23 mouse cellular contexts compared by ENCODE assay signal in genomic region chr8:83706411-83706810, GRCm38 (mm10). TPM values are rescaled to one million over a fixed set of nuclear protein-coding genes. Genes with fewer than 3 reads are reported as not detected.
DNase-seq lines count a peak whose midpoint lies in the region; ATAC-seq and TF ChIP-seq lines count a peak whose summit lies in the region.
"Had no signal": no experiment of that assay in that cellular context is flagged by ENCODE, and none has a peak within 500 bp of the region (broad histone marks: within the 10 kb centered on the region; RNA-seq: fewer than 3 reads in every experiment).

No protein-coding gene starts in this region.

- TF ChIP-seq EP300 in liver, embryonic 14.5 days (IDR thresholded peaks at IDR 0.05; ENCODE audit: low read depth), result no peak
- TF ChIP-seq EP300 in liver, postnatal 0 days (IDR thresholded peaks at IDR 0.05; ENCODE audit: low read depth), result no peak

- no peaks in the 10 kb centered on the region for H3K4me1 ChIP-seq in liver, embryonic 14.5 days (replicated peaks; ENCODE audit: control insufficient read depth in 2 of 2, insufficient read depth in 2 of 2, low read length in 1 of 2)
- H3K4me1 ChIP-seq in liver, postnatal 0 days (ENCODE audit: insufficient read depth), result no peaks in the 10 kb centered on the region
- H3K4me1 ChIP-seq in kidney, embryonic 15.5 days, result no peaks in the 10 kb centered on the region
- H3K4me1 ChIP-seq: embryonic facial prominence, embryonic 13.5 days; forebrain, embryonic 12.5 days; hindbrain, embryonic 12.5 days had no signal

- H3K27ac ChIP-seq in liver, embryonic 14.5 days, result no peak overlapping the region
- H3K27ac ChIP-seq in liver, postnatal 0 days (ENCODE audit: low read depth), result no peak overlapping the region
- H3K27ac ChIP-seq in kidney, embryonic 15.5 days, result no peak overlapping the region
- H3K27ac ChIP-seq: embryonic facial prominence, embryonic 13.5 days; forebrain, embryonic 12.5 days; gastrocnemius, adult 2 months; hindbrain, embryonic 12.5 days had no signal

- intact Hi-C loops in heart, postnatal 14 days (cut with DNase I), result no loop called here

- no peak for ATAC-seq in liver, embryonic 14.5 days (ENCODE audit: insufficient read depth)
- no peak for ATAC-seq in liver, postnatal 0 days
- no peak for ATAC-seq in kidney, embryonic 15.5 days (replicated peaks; ENCODE audit: low FRiP score)
- ATAC-seq: forebrain, embryonic 16.5 days; hindbrain, embryonic 16.5 days; inflammation-experienced regulatory T-cells, adult 6 months; Patski had no signal

- no peak overlapping the region for H3K9ac ChIP-seq in liver, embryonic 14.5 days (replicated peaks)
- no peak overlapping the region for H3K9ac ChIP-seq in liver, postnatal 0 days (replicated peaks)
- no peak overlapping the region for H3K9ac ChIP-seq in kidney, embryonic 15.5 days
- H3K9ac ChIP-seq: embryonic facial prominence, embryonic 13.5 days; forebrain, embryonic 12.5 days; hindbrain, embryonic 12.5 days had no signal

- TF ChIP-seq CTCF in liver, embryonic 14.5 days (IDR thresholded peaks at IDR 0.05; ENCODE audit: low read depth), result 0 out of 2 replicates have a peak, but pooled peaks have one; percentile 9
- no peak for TF ChIP-seq CTCF in liver, postnatal 0 days (IDR thresholded peaks at IDR 0.05; ENCODE audit: low read depth)

- 49% methylated on average over 5 of the region's 5 CpGs for WGBS in liver, embryonic 14.5 days (ENCODE audit: insufficient replicate concordance)
- 59% methylated on average over 5 of the region's 5 CpGs for WGBS in liver, postnatal 0 days (ENCODE audit: insufficient replicate concordance)
- WGBS in kidney, embryonic 15.5 days, result 62% methylated on average over 5 of the region's 5 CpGs

- H3K36me3 ChIP-seq in liver, embryonic 14.5 days (replicated peaks; ENCODE audit: control insufficient read depth, insufficient read depth, low read depth), result no peaks in the 10 kb centered on the region
- no peaks in the 10 kb centered on the region for H3K36me3 ChIP-seq in liver, postnatal 0 days (replicated peaks; ENCODE audit: insufficient read depth, low read length)
- H3K36me3 ChIP-seq in kidney, embryonic 15.5 days, result no peaks in the 10 kb centered on the region
- H3K36me3 ChIP-seq: embryonic facial prominence, embryonic 13.5 days; forebrain, embryonic 12.5 days; hindbrain, embryonic 12.5 days had no signal

- peak; percentile 86 for DNase-seq in heart, adult 11 months
- DNase-seq in heart, postnatal 14 days, result no peak
- DNase-seq in liver, embryonic 14.5 days (ENCODE audit: low read depth in 3 of 3, low spot score in 3 of 3), result no peak
- DNase-seq in liver, postnatal 0 days, result no peak
- DNase-seq in ES-CJ7 (ENCODE audit: low read depth, low spot score) (peak; percentile 95), R1 (ENCODE audit: low read depth, low spot score) (peak; percentile 91)
- no peak for DNase-seq in kidney, adult 18-20 months
- DNase-seq: adrenal gland, adult 8-10 months; cerebellum, adult 11 months; cerebellum, adult 9-10 months; cerebellum, postnatal 25 days; gastrocnemius, adult 2 months; gastrocnemius, postnatal 25 days; heart, postnatal 36 days had no signal

- H3K4me2 ChIP-seq in liver, embryonic 14.5 days (ENCODE audit: low read depth), result no peak overlapping the region
- H3K4me2 ChIP-seq in liver, postnatal 0 days (ENCODE audit: low read depth, low read length), result no peak overlapping the region
- no peak overlapping the region for H3K4me2 ChIP-seq in kidney, embryonic 15.5 days
- H3K4me2 ChIP-seq: embryonic facial prominence, embryonic 13.5 days; forebrain, embryonic 12.5 days; heart, embryonic 11.5 days; hindbrain, embryonic 12.5 days had no signal

- H3K4me3 ChIP-seq in liver, embryonic 14.5 days (ENCODE audit: insufficient read depth in 1 of 2, low read depth in 2 of 2, low read length in 2 of 2), result no peak overlapping the region
- no peak overlapping the region for H3K4me3 ChIP-seq in liver, postnatal 0 days (ENCODE audit: low read depth, low read length)
- no peak overlapping the region for H3K4me3 ChIP-seq in kidney, embryonic 15.5 days (replicated peaks)
- H3K4me3 ChIP-seq: embryonic facial prominence, embryonic 13.5 days; forebrain, embryonic 12.5 days; gastrocnemius, adult 2 months; hindbrain, embryonic 12.5 days had no signal

- H3K9me3 ChIP-seq in liver, embryonic 14.5 days (ENCODE audit: control insufficient read depth, low read length), result no peaks in the 10 kb centered on the region
- H3K9me3 ChIP-seq in liver, postnatal 0 days (ENCODE audit: low read length), result no peaks in the 10 kb centered on the region
- H3K9me3 ChIP-seq in kidney, embryonic 15.5 days (replicated peaks), result no peaks in the 10 kb centered on the region
- H3K9me3 ChIP-seq: embryonic facial prominence, embryonic 13.5 days; forebrain, embryonic 12.5 days; hindbrain, embryonic 12.5 days had no signal

- H3K27me3 ChIP-seq in liver, embryonic 14.5 days (ENCODE audit: control insufficient read depth, insufficient read depth, low read length), result no peaks in the 10 kb centered on the region
- H3K27me3 ChIP-seq in liver, postnatal 0 days (ENCODE audit: insufficient read depth, low read length), result no peaks in the 10 kb centered on the region
- no peaks in the 10 kb centered on the region for H3K27me3 ChIP-seq in kidney, embryonic 15.5 days
- H3K27me3 ChIP-seq: embryonic facial prominence, embryonic 13.5 days; hindbrain, embryonic 12.5 days; Patski had no signal

RNA-seq across cellular contexts. Expression of gene Pkn1, which starts 7.4 kb away (rescaled TPM):
- total RNA-seq in heart, postnatal 14 days (2021), result 10 to 100 TPM; 60.5 to 61.1 TPM
- polyA plus RNA-seq in liver, embryonic 14.5 days (2012; rRNA removed), result 8.7 and 9.5 TPM in 2 replicates
- 6.9 TPM in 2 replicates for polyA plus RNA-seq in liver, embryonic 14.5 days (2014; fragmentation: Nextera tagmentation; extraction: Ambion mirVana)
- 8.5 TPM in 2 replicates for polyA plus RNA-seq in liver, postnatal 0 days (2015; fragmentation: Nextera tagmentation; extraction: Ambion mirVana)
- polyA plus RNA-seq in kidney, embryonic 15.5 days (2015; fragmentation: Nextera tagmentation; extraction: Ambion mirVana), result 29.3 and 34.6 TPM in 2 replicates

RNA-seq across cellular contexts. Expression of gene Ddx39, which starts 8.6 kb away (rescaled TPM):
- total RNA-seq in heart, postnatal 14 days (2021), result 10 to 100 TPM; 24.1 to 26.0 TPM
- 92.3 and 110 TPM in 2 replicates for polyA plus RNA-seq in liver, embryonic 14.5 days (2012; rRNA removed)
- 191 and 199 TPM in 2 replicates for polyA plus RNA-seq in liver, embryonic 14.5 days (2014; fragmentation: Nextera tagmentation; extraction: Ambion mirVana)
- polyA plus RNA-seq in liver, postnatal 0 days (2015; fragmentation: Nextera tagmentation; extraction: Ambion mirVana), result 68.5 and 80.9 TPM in 2 replicates
- 189 and 192 TPM in 2 replicates for polyA plus RNA-seq in kidney, embryonic 15.5 days (2015; fragmentation: Nextera tagmentation; extraction: Ambion mirVana)

RNA-seq across cellular contexts. Expression of gene Adgre5, which starts 34.7 kb away (rescaled TPM):
- total RNA-seq in heart, postnatal 14 days (2021), result 10 to 100 TPM; 56.7 to 59.2 TPM
- 8.6 and 11.3 TPM in 2 replicates for polyA plus RNA-seq in liver, embryonic 14.5 days (2012; rRNA removed)
- 8.7 and 8.9 TPM in 2 replicates for polyA plus RNA-seq in liver, embryonic 14.5 days (2014; fragmentation: Nextera tagmentation; extraction: Ambion mirVana)
- polyA plus RNA-seq in liver, postnatal 0 days (2015; fragmentation: Nextera tagmentation; extraction: Ambion mirVana), result 14.5 and 15.7 TPM in 2 replicates
- polyA plus RNA-seq in kidney, embryonic 15.5 days (2015; fragmentation: Nextera tagmentation; extraction: Ambion mirVana), result 31.9 and 35.4 TPM in 2 replicates

RNA-seq across cellular contexts. Expression of gene Ptger1, which starts 39.9 kb away (rescaled TPM):
- total RNA-seq in heart, postnatal 14 days (2021), result under 1 TPM; 0.44 to 0.53 TPM
- 0.09 and 0.19 TPM in 2 replicates for polyA plus RNA-seq in liver, embryonic 14.5 days (2012; rRNA removed)
- 0.18 and 0.47 TPM in 2 replicates for polyA plus RNA-seq in liver, embryonic 14.5 days (2014; fragmentation: Nextera tagmentation; extraction: Ambion mirVana)
- 0.12 and 0.16 TPM in 2 replicates for polyA plus RNA-seq in liver, postnatal 0 days (2015; fragmentation: Nextera tagmentation; extraction: Ambion mirVana)
- polyA plus RNA-seq in kidney, embryonic 15.5 days (2015; fragmentation: Nextera tagmentation; extraction: Ambion mirVana), result 2.4 and 2.9 TPM in 2 replicates

RNA-seq across cellular contexts. Expression of gene Gipc1, which starts 53.9 kb away (rescaled TPM):
- total RNA-seq in heart, postnatal 14 days (2021), result 10 to 100 TPM; 34.1 to 34.6 TPM
- polyA plus RNA-seq in liver, embryonic 14.5 days (2012; rRNA removed), result 22.5 and 27.2 TPM in 2 replicates
- 32.5 and 34.7 TPM in 2 replicates for polyA plus RNA-seq in liver, embryonic 14.5 days (2014; fragmentation: Nextera tagmentation; extraction: Ambion mirVana)
- polyA plus RNA-seq in liver, postnatal 0 days (2015; fragmentation: Nextera tagmentation; extraction: Ambion mirVana), result 44.4 and 46.1 TPM in 2 replicates
- 220 and 221 TPM in 2 replicates for polyA plus RNA-seq in kidney, embryonic 15.5 days (2015; fragmentation: Nextera tagmentation; extraction: Ambion mirVana)

Comparison
In these comparisons a context has a peak if more than half of its experiments do, and no peak if none do; other contexts are left out.
1. DNase-seq: peak in heart, adult 11 months (single experiment), ES-CJ7 (single experiment) and R1 (single experiment); none in heart, postnatal 14 days (0 of 2), liver, embryonic 14.5 days (0 of 3), liver, postnatal 0 days (single experiment) and kidney, adult 18-20 months (single experiment).